Mouse (Mus musculus) cerebellum, adult 2 months (tissue): ENCODE measurements around the gene Msh5.

Experiments
- CTCF ChIP-seq: fragments of 200-500 bp; IDR thresholded peaks from 2 replicates; pipeline ENCODE4 v1.5.1; 2011; ENCODE audit warnings: low read depth, mild to moderate bottlenecking, control low read depth, low read length, moderate library complexity, borderline replicate concordance; ENCODE audit not compliant: insufficient read depth
- POLR2A ChIP-seq: fragments of 200-500 bp; IDR thresholded peaks from 2 replicates; pipeline ENCODE4 v1.6.1; 2011; ENCODE audit warnings: low read length, control low read depth, borderline replicate concordance; ENCODE audit not compliant: insufficient read depth

GRCm38 (mm10) chr17:35007387-35007991 is 39.1 kb downstream of the Msh5 start:
- TF ChIP-seq CTCF (no peak), POLR2A (no peak)
